Mouse (Mus musculus): ENCODE measurements around the gene Tbc1d15. TPM values are rescaled to one million over a fixed set of nuclear protein-coding genes. Genes with fewer than 3 reads are reported as not detected.
"Not testable (repeated sequence)": the region's sequence is repeated elsewhere in the genome, so short reads cannot be mapped to it uniquely, and the experiment has no call there.

Tbc1d15 gene
- total RNA-seq, 4 experiments from 2014 or later, result 60.7 to 67.5 (median 63.8) TPM

GRCm38 (mm10) chr10:115245488-115245887 is 5.8 kb downstream of the Tbc1d15 start:
- DNase-seq (ENCODE audit: low spot score in 2 of 2), result no peak

GRCm38 (mm10) chr10:115241082-115241595 is 10.1 kb downstream of the Tbc1d15 start:
- DNase-seq (ENCODE audit: low spot score in 2 of 2), result no peak

GRCm38 (mm10) chr10:115237931-115238330 is 13.3 kb downstream of the Tbc1d15 start:
- DNase-seq (ENCODE audit: low spot score in 2 of 2), result no peak

GRCm38 (mm10) chr10:115236733-115237132 is 14.5 kb downstream of the Tbc1d15 start:
- no peak for DNase-seq (ENCODE audit: low spot score in 2 of 2)

GRCm38 (mm10) chr10:115235501-115235900 is 15.8 kb downstream of the Tbc1d15 start:
- no peak for DNase-seq (ENCODE audit: low spot score in 2 of 2)

- DNase-seq (ENCODE audit: low spot score in 2 of 2), result no peak
Observed at GRCm38 (mm10) chr10:115233798-115234197, 17.5 kb downstream of the Tbc1d15 start.

- no peak for DNase-seq (ENCODE audit: low spot score in 2 of 2)
Observed at GRCm38 (mm10) chr10:115232513-115232912, 18.8 kb downstream of the Tbc1d15 start.

GRCm38 (mm10) chr10:115229023-115229422 is 22.2 kb downstream of the Tbc1d15 start:
- DNase-seq (ENCODE audit: low spot score in 2 of 2), result no peak

GRCm38 (mm10) chr10:115226586-115226985 is 24.7 kb downstream of the Tbc1d15 start:
- no peak for DNase-seq (ENCODE audit: low spot score in 2 of 2)

GRCm38 (mm10) chr10:115223845-115224244 is 27.4 kb downstream of the Tbc1d15 start:
- peak; percentile 20 to 28 for DNase-seq (ENCODE audit: low spot score in 2 of 2)

- DNase-seq (ENCODE audit: low spot score in 2 of 2), result no peak
Observed at GRCm38 (mm10) chr10:115212916-115213580, 38.2 kb downstream of the Tbc1d15 start.

GRCm38 (mm10) chr10:115205825-115206224 is 45.4 kb downstream of the Tbc1d15 start:
- no peak for DNase-seq (ENCODE audit: low spot score in 2 of 2)

- DNase-seq (ENCODE audit: low spot score in 2 of 2), result no peak
Observed at GRCm38 (mm10) chr10:115205284-115205683, 46.0 kb downstream of the Tbc1d15 start.

GRCm38 (mm10) chr10:115191214-115191613 is 60.1 kb downstream of the Tbc1d15 start:
- no peak for DNase-seq (ENCODE audit: low spot score in 2 of 2)

GRCm38 (mm10) chr10:115187390-115187789 is 63.9 kb downstream of the Tbc1d15 start:
- DNase-seq (ENCODE audit: low spot score in 2 of 2), result no peak

GRCm38 (mm10) chr10:115184697-115185096 is 66.6 kb downstream of the Tbc1d15 start, which contains the start of gene Tph2:
Gene Tph2, minus strand, starts transcription at chr10:115185022.
- peak; percentile 25 to 48 for DNase-seq (ENCODE audit: low spot score in 2 of 2)

- DNase-seq (ENCODE audit: low spot score in 2 of 2), result no peak
Observed at GRCm38 (mm10) chr10:115181034-115181433, 70.2 kb downstream of the Tbc1d15 start.

- DNase-seq (ENCODE audit: low spot score in 2 of 2), result not testable (repeated sequence)
Observed at GRCm38 (mm10) chr10:115178019-115178418, 73.2 kb downstream of the Tbc1d15 start.

GRCm38 (mm10) chr10:115175591-115175991 is 75.7 kb downstream of the Tbc1d15 start:
- peak in 1 of 2 experiments; percentile 29 for DNase-seq (ENCODE audit: low spot score in 2 of 2)

GRCm38 (mm10) chr10:115173336-115173735 is 77.9 kb downstream of the Tbc1d15 start:
- no peak for DNase-seq (ENCODE audit: low spot score in 2 of 2)

GRCm38 (mm10) chr10:115171351-115171818 is 79.9 kb downstream of the Tbc1d15 start:
- DNase-seq (ENCODE audit: low spot score in 2 of 2), result peak; percentile 13 to 22

- no peak for DNase-seq (ENCODE audit: low spot score in 2 of 2)
Observed at GRCm38 (mm10) chr10:115170496-115171350, 80.5 kb downstream of the Tbc1d15 start.

All from layer of hippocampus, adult 8-10 months (tissue).